Mouse (Mus musculus): ENCODE results near the gene Hist2h3c1.
A peak's percentile ranks its signal among the peaks of the same experiment; 100 is the strongest.

GRCm38 (mm10) chr3:96248141-96249033 lies 1.9 kb downstream of the Hist2h3c1 start:
- TF ChIP-seq MAX (IDR thresholded peaks at IDR 0.05; ENCODE audit: low read depth), result no peak
- no peak for TF ChIP-seq POLR2A (IDR thresholded peaks at IDR 0.05; ENCODE audit: insufficient read length, low read depth)
- TF ChIP-seq POLR2AphosphoS2 (IDR thresholded peaks at IDR 0.05; ENCODE audit: insufficient read length, low read depth), result peak; percentile 28
- no peak for TF ChIP-seq USF1 (IDR thresholded peaks at IDR 0.05; ENCODE audit: low read depth)
- TF ChIP-seq REST (IDR thresholded peaks at IDR 0.05; ENCODE audit: insufficient read depth, insufficient read length), result no peak
- TF ChIP-seq E2F4 (IDR thresholded peaks at IDR 0.05; ENCODE audit: insufficient read depth), result no peak
- no peak for TF ChIP-seq TCF12 (IDR thresholded peaks at IDR 0.05; ENCODE audit: insufficient read depth, poor library complexity, severe bottlenecking)
- TF ChIP-seq MYOG (IDR thresholded peaks at IDR 0.05; ENCODE audit: control insufficient read depth in 1 of 3, insufficient read depth in 1 of 3, insufficient read length in 2 of 3, low read depth in 2 of 3), result no peak
- no peak for TF ChIP-seq CEBPB (IDR thresholded peaks at IDR 0.05; ENCODE audit: insufficient read depth, poor library complexity, severe bottlenecking)
- TF ChIP-seq SRF (IDR thresholded peaks at IDR 0.05; ENCODE audit: control insufficient read depth, insufficient read length, low read depth), result no peak
- TF ChIP-seq MYOD1 (IDR thresholded peaks at IDR 0.05; ENCODE audit: control insufficient read depth in 1 of 3, insufficient read length in 2 of 3, low read depth in 2 of 3), result no peak
- no peak for TF ChIP-seq TCF3 (IDR thresholded peaks at IDR 0.05; ENCODE audit: insufficient read length, low read depth)

All from myocyte (in vitro differentiated cells).